Mouse (Mus musculus): Measurements from ENCODE around the gene Aplp2. TPM values are rescaled to one million over a fixed set of nuclear protein-coding genes. Genes with fewer than 3 reads are reported as not detected.

Aplp2 gene
- total RNA-seq, 2 experiments from 2014 or later: 121 to 129 TPM

GRCm38 (mm10) chr9:31142924-31143323 lies 68.7 kb downstream of the Aplp2 start:
- DNase-seq: no peak
- intact Hi-C loops (cut with DNase I; ENCODE audit: low total_unique reads): no loop called here

DNA sequence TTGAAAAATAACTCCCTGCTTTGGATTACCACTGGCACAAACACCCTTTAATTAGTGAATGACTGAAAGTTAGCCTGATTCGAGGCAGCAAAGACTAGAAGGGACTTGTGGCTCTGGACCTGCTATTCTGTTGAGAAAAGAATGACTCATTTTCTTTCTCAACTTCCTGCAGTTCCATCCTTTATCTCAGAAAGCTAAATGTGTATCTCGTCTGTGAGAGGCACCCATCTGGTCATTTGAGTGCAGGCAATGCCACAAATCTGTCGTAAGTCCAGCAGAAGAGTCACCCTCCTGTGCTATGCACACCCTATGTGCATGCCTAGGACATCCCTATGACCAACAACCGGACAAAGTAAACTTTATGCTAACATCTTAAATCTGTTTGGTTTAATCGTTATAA lies 78.5 kb downstream of the Aplp2 start:
- intact Hi-C loops (cut with DNase I; ENCODE audit: low total_unique reads): no loop called here
- DNase-seq: no peak

GRCm38 (mm10) chr9:31131205-31131968 lies 80.2 kb downstream of the Aplp2 start, which contains the start of gene St14:
TSS of gene St14 (minus strand) at chr9:31131853.
- no peak for DNase-seq

DNA sequence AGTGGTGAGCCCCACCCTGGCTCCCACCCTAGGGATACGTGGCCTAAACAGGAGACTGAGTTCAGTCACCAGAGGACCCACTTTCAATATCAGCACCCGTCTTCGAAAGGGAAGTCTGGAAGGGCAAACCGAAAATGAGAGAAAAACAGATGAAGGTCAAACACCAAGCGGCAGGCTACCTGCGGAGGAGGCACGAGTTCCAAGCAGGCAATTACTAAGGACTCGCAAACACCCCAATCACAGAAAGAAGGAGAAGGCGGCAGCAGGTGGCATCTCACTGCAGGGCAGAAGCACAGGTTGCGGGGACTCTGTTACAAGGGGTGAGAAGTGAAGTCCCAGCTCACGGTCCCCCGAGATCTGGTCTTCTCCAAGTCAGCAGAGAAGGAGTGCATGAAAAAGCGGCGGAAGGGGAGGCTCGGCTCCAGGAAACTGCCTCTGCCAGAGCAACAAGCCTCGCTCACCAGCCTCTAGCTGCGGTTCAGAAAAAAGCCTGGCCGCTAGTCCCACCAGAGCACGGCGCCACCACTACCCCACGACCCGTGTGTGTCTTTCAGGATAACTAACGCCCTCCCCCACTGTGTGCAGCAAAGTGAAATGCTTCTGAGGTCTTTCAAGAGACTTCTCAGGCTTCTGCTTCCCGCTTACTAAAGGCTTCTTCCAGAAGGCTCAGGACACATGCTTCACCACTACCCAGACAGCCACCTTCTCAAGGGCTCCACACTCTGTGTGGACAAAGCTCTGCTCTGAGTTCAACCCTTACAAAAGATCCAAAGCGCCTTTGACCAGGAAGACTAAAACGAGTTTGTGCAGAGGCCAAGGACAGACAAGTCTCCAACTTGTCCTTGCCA lies 81.0 kb downstream of the Aplp2 start:
- DNase-seq: no peak
- intact Hi-C loops (cut with DNase I; ENCODE audit: low total_unique reads): no loop called here

More at GRCm38 (mm10) chr9:31131205-31131968, 80.2 kb downstream of the Aplp2 start, which contains the start of gene St14:
- intact Hi-C loops (cut with DNase I; ENCODE audit: low total_unique reads): no loop called here

GRCm38 (mm10) chr9:31129956-31130355 lies 81.7 kb downstream of the Aplp2 start:
- intact Hi-C loops (cut with DNase I; ENCODE audit: low total_unique reads): no loop called here
- no peak for DNase-seq

DNA sequence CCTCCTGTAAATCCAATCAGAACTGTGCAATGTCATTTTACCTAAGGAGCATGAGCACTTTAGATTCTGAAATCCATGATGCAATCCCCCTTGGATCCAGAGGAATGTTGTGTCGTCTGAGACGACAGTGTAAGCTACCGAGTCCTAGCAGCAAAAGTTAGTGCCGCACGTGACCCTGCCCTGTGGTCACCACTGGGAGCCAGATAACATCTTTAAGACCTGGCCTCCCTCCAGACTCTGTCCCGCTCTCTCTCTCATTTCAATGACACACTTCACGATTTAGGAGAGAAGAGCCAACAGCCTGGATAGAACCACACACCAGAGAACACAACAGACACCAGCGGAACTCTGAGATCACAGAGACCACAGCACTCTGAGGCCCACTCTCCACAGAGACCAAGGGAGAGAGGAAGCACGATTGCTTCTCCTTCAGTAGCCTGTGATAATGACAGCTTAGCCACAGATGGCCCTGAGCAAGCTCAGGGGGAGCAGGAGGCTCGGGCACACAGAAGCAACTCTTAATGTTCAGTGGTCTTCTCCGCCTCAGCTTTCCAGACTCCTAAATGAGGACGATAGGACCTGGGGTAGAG lies 83.6 kb downstream of the Aplp2 start:
- no peak for DNase-seq
- intact Hi-C loops (cut with DNase I; ENCODE audit: low total_unique reads): no loop called here

DNA sequence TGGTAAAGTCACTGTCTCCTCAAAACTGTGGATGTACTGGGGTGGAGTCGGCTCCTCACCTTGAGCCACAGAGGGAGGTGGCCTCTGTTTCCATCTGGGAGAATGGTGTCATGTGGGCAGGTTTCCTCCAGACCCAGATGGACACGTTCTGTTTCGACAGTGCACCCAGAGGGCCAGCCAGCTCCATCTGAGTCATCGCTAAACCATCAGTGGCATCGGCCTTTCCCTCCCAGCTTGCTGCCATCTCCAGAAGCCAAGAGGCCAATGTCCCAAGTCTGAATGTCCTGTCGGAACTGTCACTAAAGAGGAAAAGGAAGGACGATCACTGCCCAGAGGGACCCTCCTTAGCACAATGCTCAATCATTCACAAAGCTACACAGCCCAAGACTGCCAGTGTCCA lies 85.5 kb downstream of the Aplp2 start:
- no peak for DNase-seq
- intact Hi-C loops (cut with DNase I; ENCODE audit: low total_unique reads): no loop called here

- no peak for DNase-seq
- intact Hi-C loops (cut with DNase I; ENCODE audit: low total_unique reads): no loop called here
Observed at GRCm38 (mm10) chr9:31122464-31123030, 89.1 kb downstream of the Aplp2 start.

GRCm38 (mm10) chr9:31120533-31120915 lies 91.1 kb downstream of the Aplp2 start:
- no peak for DNase-seq
- intact Hi-C loops (cut with DNase I; ENCODE audit: low total_unique reads): no loop called here

DNA sequence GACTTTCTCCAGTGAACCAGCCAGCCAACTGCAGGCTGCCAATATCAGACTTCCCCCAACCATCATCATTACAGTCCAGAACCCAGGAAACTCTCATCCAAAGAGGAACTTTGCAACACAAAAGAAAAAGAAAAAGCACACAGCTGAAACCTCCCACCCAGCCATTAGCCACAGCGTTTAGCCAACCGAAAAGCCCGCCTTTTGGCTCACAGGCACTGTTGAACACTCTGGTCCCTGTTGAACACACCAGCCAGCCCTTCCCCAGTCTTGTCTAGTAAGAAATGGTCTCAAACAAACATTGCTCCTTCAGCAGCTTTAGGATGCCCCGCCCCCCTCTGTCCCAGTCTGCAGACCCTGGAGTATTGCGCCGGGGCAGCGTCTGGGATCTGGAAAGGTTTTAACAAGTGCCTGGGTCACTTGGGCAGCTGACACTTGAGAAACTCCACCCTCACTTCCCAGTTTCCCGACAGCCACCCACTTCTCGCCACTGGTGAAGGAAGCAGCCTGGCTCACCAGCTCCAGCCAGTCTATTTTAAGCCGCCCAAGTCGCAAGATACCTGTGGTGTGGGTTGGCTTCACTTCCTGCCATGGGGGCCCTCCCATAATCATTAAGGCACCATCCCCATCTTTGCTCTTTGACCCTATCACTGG lies 91.6 kb downstream of the Aplp2 start:
- no peak for DNase-seq
- intact Hi-C loops (cut with DNase I; ENCODE audit: low total_unique reads): no loop called here

DNA sequence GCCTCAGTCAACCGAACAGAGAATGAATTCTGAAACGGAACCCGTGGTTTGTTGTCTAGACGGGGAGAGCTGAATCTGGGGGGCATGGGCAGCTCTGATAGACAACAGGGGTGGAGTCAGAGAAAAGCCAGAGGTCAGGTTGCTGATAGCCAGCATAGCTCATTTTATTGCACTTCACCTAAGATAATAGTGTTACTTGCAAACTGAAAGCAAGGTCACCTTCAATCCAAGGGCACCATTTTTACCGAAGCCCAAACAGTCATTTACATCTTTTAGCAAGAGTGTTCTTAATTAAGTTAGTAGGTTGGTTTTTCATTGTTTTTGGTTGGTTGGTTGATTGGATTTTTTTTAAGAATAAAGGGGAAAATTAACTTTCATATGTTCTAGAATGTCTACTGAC lies 92.2 kb downstream of the Aplp2 start:
- no peak for DNase-seq
- intact Hi-C loops (cut with DNase I; ENCODE audit: low total_unique reads): no loop called here

DNA sequence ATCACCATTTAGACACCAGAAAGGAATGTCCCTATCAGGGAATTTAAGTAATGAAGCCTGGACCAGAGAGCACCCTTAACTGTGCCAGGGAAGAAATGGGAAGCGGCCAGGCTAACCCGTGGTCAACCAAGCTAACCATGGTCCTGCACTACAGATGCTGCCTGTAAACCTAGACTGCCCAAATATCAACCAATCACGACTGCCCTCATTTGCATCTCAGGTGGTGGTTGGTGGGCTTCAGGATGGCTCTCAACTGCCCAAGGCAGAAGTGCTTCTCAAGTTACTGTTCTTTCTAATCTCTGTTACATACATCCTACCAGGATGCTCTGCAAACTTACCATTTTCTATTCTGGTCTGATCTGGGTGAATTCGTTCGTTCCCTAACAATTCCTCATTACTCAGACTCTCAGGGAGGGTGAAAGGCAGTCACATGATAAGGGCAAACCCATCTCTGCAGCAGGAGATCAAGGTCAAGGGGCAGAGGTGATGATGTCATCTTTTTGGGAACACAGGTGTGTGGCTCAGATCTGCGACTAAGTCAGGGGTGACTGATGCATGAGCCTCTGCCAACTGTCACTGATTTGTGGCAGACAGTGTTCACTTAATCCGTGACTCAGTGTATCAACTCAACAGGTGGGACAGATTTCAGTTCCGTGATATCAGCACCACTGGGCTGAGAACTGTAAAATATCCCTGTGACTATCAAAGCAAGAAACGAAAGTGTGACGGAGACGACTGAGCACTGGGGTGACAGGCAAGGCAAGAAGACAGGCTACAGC lies 92.9 kb downstream of the Aplp2 start:
- intact Hi-C loops (cut with DNase I; ENCODE audit: low total_unique reads): no loop called here
- no peak for DNase-seq

GRCm38 (mm10) chr9:31117488-31117887 lies 94.1 kb downstream of the Aplp2 start:
- intact Hi-C loops (cut with DNase I; ENCODE audit: low total_unique reads): no loop called here
- no peak for DNase-seq

DNA sequence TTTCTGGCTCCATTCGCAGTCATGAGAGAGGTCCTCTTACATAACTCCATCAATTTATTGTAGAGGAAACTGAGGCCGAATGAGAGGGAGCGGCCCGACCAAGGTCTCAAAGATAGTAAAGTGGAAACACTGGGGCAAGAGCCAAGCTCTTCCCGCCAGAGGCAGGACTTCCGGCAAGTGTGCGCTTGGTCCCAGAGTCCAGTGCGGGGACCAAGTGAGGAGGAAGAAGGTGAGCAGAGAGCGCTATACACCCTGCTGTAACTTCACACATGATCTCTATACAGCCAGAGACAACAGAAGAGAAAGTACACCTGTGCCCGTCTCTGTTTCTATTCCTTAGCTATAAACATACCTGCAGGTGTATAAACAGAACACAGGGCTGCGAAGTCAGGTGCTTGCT lies 94.5 kb downstream of the Aplp2 start:
- intact Hi-C loops (cut with DNase I; ENCODE audit: low total_unique reads): no loop called here

DNA sequence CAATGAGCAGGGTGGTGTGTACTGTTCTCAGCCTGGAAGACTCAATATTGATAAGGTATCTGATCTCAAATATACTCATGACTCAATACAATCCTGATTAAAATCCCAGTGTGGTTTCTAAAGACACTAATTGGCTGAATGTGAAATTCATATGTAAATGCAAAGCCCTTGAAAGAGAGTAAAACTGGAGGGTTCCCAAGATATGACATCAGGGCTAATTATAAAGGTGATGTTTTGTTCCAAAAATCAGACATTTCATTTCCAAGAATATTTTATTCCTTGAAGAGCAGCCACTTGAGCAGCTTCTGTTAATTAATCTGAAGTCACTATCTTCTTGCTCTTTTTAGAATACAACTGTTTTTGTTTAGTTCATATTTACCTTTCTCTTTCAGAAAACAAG lies 96.0 kb downstream of the Aplp2 start:
- intact Hi-C loops (cut with DNase I; ENCODE audit: low total_unique reads): no loop called here

More for the DNA sequence above, 94.5 kb downstream of the Aplp2 start:
- DNase-seq: no peak

GRCm38 (mm10) chr9:31108464-31108863 lies 103.2 kb downstream of the Aplp2 start:
- DNase-seq: no peak
- intact Hi-C loops (cut with DNase I; ENCODE audit: low total_unique reads): no loop called here

More for the DNA sequence above, 96.0 kb downstream of the Aplp2 start:
- DNase-seq: no peak

Measured in gastrocnemius, postnatal 14 days (tissue).